Mouse (Mus musculus) Patski (cell line): Measurements from ENCODE around the gene Rnf151. TPM values are rescaled to one million over a fixed set of nuclear protein-coding genes. Genes with fewer than 3 reads are reported as not detected.

ENCODE experiments used
- ATAC-seq: fragments of 100-300 bp; one replicate; pipeline ENCODE4 v1.8.0; 2021
- CTCF ChIA-PET: fragments of 350-600 bp; sonication (Branson Sonifier 250); formaldehyde crosslinking; loops from one replicate; lab custom pipeline; 2022; ENCODE audit warnings: inconsistent platforms; lab: Charles Lee
- POLR2A ChIA-PET: fragments of 350-600 bp; sonication (Branson Sonifier 250); formaldehyde crosslinking; loops from one replicate; lab custom pipeline; 2022; ENCODE audit warnings: antibody characterized with exemption, inconsistent platforms; lab: Charles Lee
- DNase-seq: peaks from one replicate; pipeline ENCODE4 v3.0.0-alpha.2; 2011; ENCODE audit warnings: low read depth, low spot score
- H3K27me3 ChIP-seq: fragments of 371-371 bp; one replicate; pipeline ENCODE4 v1.5.1; 2021
- CTCF ChIP-seq: fragments of 100-300 bp; IDR thresholded peaks from one replicate; pipeline ENCODE4 v1.5.1; 2021
- in situ Hi-C: fragments of 300-500 bp; cut with MboI; formaldehyde crosslinking; loops from 3 replicates; pipeline ENCODE4 v1.11.1; 2018; ENCODE audit warnings: low pct_unique_long_range_greater_than_20kb, mixed read lengths
- polyA plus RNA-seq: library from polyadenylated mRNA; unstranded; gene quantifications from one replicate; pipeline ENCODE4 v1.2.3, GENCODE M21; 2021

Rnf151 gene
- polyA plus RNA-seq, 1 experiment from 2014 or later: 0.08 TPM

DNA sequence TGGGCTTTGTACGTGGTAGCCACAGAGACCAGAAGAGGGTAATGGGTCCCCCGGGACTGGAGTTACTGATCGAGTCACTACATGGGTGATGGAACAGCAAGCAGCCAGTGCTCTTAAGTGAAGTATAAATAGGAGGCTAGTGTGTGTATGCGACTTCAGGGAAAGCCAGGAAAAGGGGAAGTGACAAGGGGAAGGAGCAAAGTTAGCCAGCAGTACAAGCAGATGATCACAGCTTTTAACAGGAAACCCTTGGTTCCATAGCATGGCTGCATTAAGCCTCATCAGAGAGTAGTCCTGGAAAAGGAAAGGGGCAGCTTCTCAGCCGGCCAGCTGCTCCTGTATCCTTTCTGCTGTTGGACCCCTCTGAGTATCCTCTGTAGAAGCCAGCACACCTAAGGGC lies 25.5 kb downstream of the Rnf151 start:
- H3K27me3 ChIP-seq: no peaks in the 10 kb centered on the region
- POLR2A ChIA-PET: no interaction called here
- CTCF ChIA-PET: no interaction called here
- TF ChIP-seq CTCF: no peak
- ATAC-seq (no peak), DNase-seq (no peak)
- in situ Hi-C loops: no loop called here

DNA sequence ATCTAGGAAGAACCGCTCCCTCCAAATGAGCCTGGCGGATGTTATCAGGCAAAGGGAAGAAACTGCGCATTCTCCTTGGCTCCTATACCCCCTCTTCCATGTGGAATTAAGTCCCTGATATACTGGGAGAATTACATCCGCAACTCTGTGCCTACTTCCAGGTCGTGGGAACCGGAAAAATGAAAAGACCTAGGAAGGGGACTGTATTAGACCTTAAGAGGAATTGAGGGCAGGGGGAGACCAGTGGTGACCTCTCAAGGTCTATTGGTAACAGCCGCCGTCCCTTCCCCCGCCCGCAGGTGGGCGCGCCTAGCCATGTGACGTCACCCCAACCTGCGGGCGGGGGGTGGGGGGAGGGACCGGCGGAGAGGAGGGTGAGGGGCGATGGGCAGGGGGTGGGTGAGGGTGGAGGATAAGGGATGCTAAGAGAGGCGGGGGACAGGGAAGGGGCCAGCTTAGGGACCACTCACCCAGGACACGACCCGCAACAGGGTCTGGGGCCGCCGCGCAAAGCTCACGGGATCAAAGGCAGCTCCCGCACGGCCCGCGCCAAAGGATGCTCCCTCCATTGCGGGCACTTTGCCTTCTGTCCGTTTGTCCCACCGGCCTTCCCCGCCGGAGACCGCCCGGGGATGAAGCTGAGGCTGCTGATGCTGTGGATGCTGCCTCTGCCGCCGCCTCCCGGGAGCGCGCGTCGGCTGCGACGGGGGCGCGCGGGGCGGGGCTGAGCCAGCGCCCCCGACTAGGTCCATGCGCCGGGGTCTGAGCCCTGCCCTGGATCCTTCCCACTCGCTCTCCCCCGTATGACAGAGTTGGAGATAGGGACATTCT lies 28.4 kb downstream of the Rnf151 start, which contains the start of gene Syngr3:
Syngr3 (minus strand) TSS at position 705 of the 831 bp plus-strand sequence.
- in situ Hi-C loops: no loop called here
- no peaks in the 10 kb centered on the region for H3K27me3 ChIP-seq
- CTCF ChIA-PET: interaction anchor here (1.0 to 1.2 kb wide), 2 partner anchors 20 to 35 kb away, joined by 3 to 5 read pairs; partner anchors contain the start of genes Ndufb10 and Zfp598
- no peak for TF ChIP-seq CTCF
- DNase-seq (no peak), ATAC-seq (peak; percentile 20)
- POLR2A ChIA-PET: interaction anchor here (2.0 kb wide), 1 partner anchor 19 kb away, joined by 7 read pairs; no protein-coding TSS in a partner anchor

DNA sequence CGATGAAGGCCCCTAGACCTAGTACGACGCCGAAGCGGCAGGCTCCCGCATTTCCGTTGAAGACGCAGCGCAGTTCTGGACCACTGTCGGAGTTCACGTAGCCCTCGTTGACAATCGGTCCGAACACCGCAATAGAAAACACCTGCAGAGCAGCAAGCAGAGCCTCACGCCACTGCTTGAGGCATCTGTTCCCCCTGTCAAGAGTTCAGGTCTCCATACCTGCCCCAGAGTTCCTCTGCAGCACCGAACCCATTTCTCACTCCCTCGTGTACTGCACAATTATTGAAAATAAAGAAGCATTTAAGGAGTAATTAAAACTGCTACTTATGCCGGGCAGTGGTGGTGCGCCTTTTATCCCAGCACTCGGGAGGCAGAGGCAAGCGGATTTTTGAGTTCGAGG lies 30.3 kb downstream of the Rnf151 start:
- in situ Hi-C loops: no loop called here
- H3K27me3 ChIP-seq: no peaks in the 10 kb centered on the region
- no peak for DNase-seq
- ChIA-PET CTCF (no interaction called here), POLR2A (no interaction called here)
- TF ChIP-seq CTCF: no peak
- no peak for ATAC-seq

- DNase-seq (no peak), ATAC-seq (no peak)
- ChIA-PET POLR2A (no interaction called here), CTCF (interaction anchor here (0.8 kb wide), 1 partner anchor 13 kb away, joined by 4 read pairs; no protein-coding TSS in a partner anchor)
- no peak for TF ChIP-seq CTCF
- in situ Hi-C loops: no loop called here
- no peaks in the 10 kb centered on the region for H3K27me3 ChIP-seq
Measured at GRCm38 (mm10) chr17:24687146-24687595, 30.7 kb downstream of the Rnf151 start.

DNA sequence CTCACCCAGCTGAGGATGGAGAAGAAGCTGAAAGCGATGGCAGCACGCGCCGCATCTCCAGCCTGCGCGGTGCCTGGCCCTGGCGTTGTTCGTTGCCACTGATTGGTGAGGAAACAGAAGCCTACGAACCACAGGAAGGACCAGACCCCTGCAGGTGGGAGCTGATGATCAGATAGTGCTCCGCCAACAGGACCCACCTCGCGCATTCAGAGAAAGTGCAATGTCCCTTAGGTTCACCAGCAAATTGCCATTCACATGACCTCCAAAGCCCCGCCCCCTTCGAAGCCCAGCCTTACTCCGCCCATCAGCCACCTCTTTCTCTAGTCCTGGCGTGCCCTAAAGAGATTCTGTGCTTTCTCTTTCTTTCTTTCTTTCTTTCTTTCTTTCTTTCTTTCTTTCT lies 31.3 kb downstream of the Rnf151 start:
- DNase-seq (no peak), ATAC-seq (no peak)
- in situ Hi-C loops: no loop called here
- no peaks in the 10 kb centered on the region for H3K27me3 ChIP-seq
- CTCF ChIA-PET: interaction anchor here (0.8 kb wide), 1 partner anchor 12 kb away, joined by 4 read pairs; no protein-coding TSS in a partner anchor
- no peak for TF ChIP-seq CTCF
- POLR2A ChIA-PET: interaction anchor here (1.7 kb wide), 1 partner anchor 17 kb away, joined by 4 read pairs; the partner anchor contains the start of gene Zfp598

- no peak for DNase-seq
- in situ Hi-C loops: no loop called here
- CTCF ChIA-PET: interaction anchor here (0.6 kb wide), 1 partner anchor 9 kb away, joined by 3 read pairs; the partner anchor contains the start of gene Zfp598
- TF ChIP-seq CTCF: no peak
- POLR2A ChIA-PET: no interaction called here
- ATAC-seq: no peak
- no peaks in the 10 kb centered on the region for H3K27me3 ChIP-seq
Measured at GRCm38 (mm10) chr17:24677500-24678080, 40.3 kb downstream of the Rnf151 start.

DNA sequence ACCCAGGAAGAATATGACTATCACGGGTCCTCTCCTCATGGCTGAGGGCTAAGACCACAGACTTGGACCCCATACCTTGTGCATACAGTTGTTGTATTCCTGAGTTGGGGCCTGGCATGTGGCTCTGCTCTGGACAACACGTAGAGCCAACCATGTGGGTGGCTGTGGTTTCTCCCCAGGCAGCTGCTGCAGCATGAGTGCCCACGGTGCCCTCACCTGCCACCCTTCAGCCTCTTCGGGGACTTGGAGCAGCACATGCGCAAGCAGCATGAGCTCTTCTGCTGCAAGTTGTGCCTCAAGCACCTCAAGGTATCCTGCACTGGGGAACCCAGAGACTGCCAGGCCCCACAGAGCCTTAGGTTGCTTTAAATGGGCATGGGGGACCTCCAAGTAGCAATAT lies 41.0 kb downstream of the Rnf151 start:
- ChIA-PET CTCF (interaction anchor here (1.1 to 1.2 kb wide), 2 partner anchors 10 to 26 kb away, joined by 3 to 4 read pairs; no protein-coding TSS in a partner anchor), POLR2A (no interaction called here)
- ATAC-seq (no peak), DNase-seq (no peak)
- in situ Hi-C loops: no loop called here
- no peak for TF ChIP-seq CTCF
- no peaks in the 10 kb centered on the region for H3K27me3 ChIP-seq

- TF ChIP-seq CTCF: no peak
- DNase-seq: no peak
- POLR2A ChIA-PET: no interaction called here
- no peaks in the 10 kb centered on the region for H3K27me3 ChIP-seq
- in situ Hi-C loops: no loop called here
- ATAC-seq: no peak
- CTCF ChIA-PET: interaction anchor here (1.1 to 1.2 kb wide), 2 partner anchors 9 to 25 kb away, joined by 3 to 4 read pairs; no protein-coding TSS in a partner anchor
Measured at GRCm38 (mm10) chr17:24676187-24676586, 41.7 kb downstream of the Rnf151 start.

GRCm38 (mm10) chr17:24674277-24674676 lies 43.6 kb downstream of the Rnf151 start:
- in situ Hi-C loops: no loop called here
- ChIA-PET CTCF (interaction anchor here (1.0 kb wide), 1 partner anchor 12 kb away, joined by 4 read pairs; no protein-coding TSS in a partner anchor), POLR2A (no interaction called here)
- no peak for DNase-seq
- no peak for ATAC-seq
- no peaks in the 10 kb centered on the region for H3K27me3 ChIP-seq
- no peak for TF ChIP-seq CTCF

- ChIA-PET POLR2A (no interaction called here), CTCF (interaction anchor here (1.1 to 1.3 kb wide), 2 partner anchors 34 to 40 kb away, joined by 4 read pairs; partner anchors contain the start of genes Nthl1, Tbl3 and Tsc2)
- no peak for TF ChIP-seq CTCF
- no peak for DNase-seq
- no peak for ATAC-seq
- no peaks in the 10 kb centered on the region for H3K27me3 ChIP-seq
- in situ Hi-C loops: no loop called here
Measured at GRCm38 (mm10) chr17:24672141-24672540, 45.7 kb downstream of the Rnf151 start.
